Mouse (Mus musculus): ENCODE data around the gene Izumo1r.
"Not testable (repeated sequence)": the region's sequence is repeated elsewhere in the genome, so short reads cannot be mapped to it uniquely, and the experiment has no call there.

The Izumo1r gene

GRCm38 (mm10) chr9:14904741-14905475 lies 1.2 kb upstream of the Izumo1r start:
- DNase-seq (ENCODE audit: low spot score): no peak

GRCm38 (mm10) chr9:14903006-14903405 lies 743 bp downstream of the Izumo1r start:
- DNase-seq (ENCODE audit: low spot score): no peak

- no peak for DNase-seq (ENCODE audit: low spot score)
These were observed 1.3 kb downstream of the Izumo1r start for GRCm38 (mm10) chr9:14902416-14902815.

GRCm38 (mm10) chr9:14901757-14902156 lies 2.0 kb downstream of the Izumo1r start:
- DNase-seq (ENCODE audit: low spot score): no peak

- no peak for DNase-seq (ENCODE audit: low spot score)
These were observed 6.6 kb downstream of the Izumo1r start for GRCm38 (mm10) chr9:14897102-14897501.

GRCm38 (mm10) chr9:14895237-14895835 lies 8.4 kb downstream of the Izumo1r start:
- no peak for DNase-seq (ENCODE audit: low spot score)

GRCm38 (mm10) chr9:14894628-14895027 lies 9.1 kb downstream of the Izumo1r start:
- no peak for DNase-seq (ENCODE audit: low spot score)

GRCm38 (mm10) chr9:14893388-14893787 lies 10.4 kb downstream of the Izumo1r start:
- DNase-seq (ENCODE audit: low spot score): no peak

- DNase-seq (ENCODE audit: low spot score): no peak
These were observed 11.9 kb downstream of the Izumo1r start for GRCm38 (mm10) chr9:14891891-14892290.

GRCm38 (mm10) chr9:14890699-14891098 lies 13.1 kb downstream of the Izumo1r start:
- DNase-seq (ENCODE audit: low spot score): no peak

- no peak for DNase-seq (ENCODE audit: low spot score)
These were observed 15.1 kb downstream of the Izumo1r start for GRCm38 (mm10) chr9:14888671-14889070.

GRCm38 (mm10) chr9:14887787-14888382 lies 15.9 kb downstream of the Izumo1r start:
- DNase-seq (ENCODE audit: low spot score): no peak

- DNase-seq (ENCODE audit: low spot score): no peak
These were observed 17.8 kb downstream of the Izumo1r start for GRCm38 (mm10) chr9:14885954-14886353.

- DNase-seq (ENCODE audit: low spot score): no peak
These were observed 18.6 kb downstream of the Izumo1r start for GRCm38 (mm10) chr9:14885151-14885550.

GRCm38 (mm10) chr9:14884641-14885040 lies 19.1 kb downstream of the Izumo1r start:
- DNase-seq (ENCODE audit: low spot score): no peak

GRCm38 (mm10) chr9:14876566-14876965 lies 27.2 kb downstream of the Izumo1r start:
- DNase-seq (ENCODE audit: low spot score): not testable (repeated sequence)

- DNase-seq (ENCODE audit: low spot score): no peak
These were observed 27.8 kb downstream of the Izumo1r start for GRCm38 (mm10) chr9:14875743-14876507.

GRCm38 (mm10) chr9:14872181-14872930 lies 31.4 kb downstream of the Izumo1r start:
- DNase-seq (ENCODE audit: low spot score): no peak

GRCm38 (mm10) chr9:14871536-14871935 lies 32.2 kb downstream of the Izumo1r start:
- no peak for DNase-seq (ENCODE audit: low spot score)

- no peak for DNase-seq (ENCODE audit: low spot score)
These were observed 32.9 kb downstream of the Izumo1r start for GRCm38 (mm10) chr9:14870802-14871201.

GRCm38 (mm10) chr9:14870377-14870776 lies 33.4 kb downstream of the Izumo1r start:
- DNase-seq (ENCODE audit: low spot score): no peak

GRCm38 (mm10) chr9:14868326-14868725 lies 35.4 kb downstream of the Izumo1r start:
- no peak for DNase-seq (ENCODE audit: low spot score)

All from left cerebral cortex, adult 11 months (tissue).